Mouse (Mus musculus): ENCODE data around the gene Exph5.

The Exph5 gene

DNA sequence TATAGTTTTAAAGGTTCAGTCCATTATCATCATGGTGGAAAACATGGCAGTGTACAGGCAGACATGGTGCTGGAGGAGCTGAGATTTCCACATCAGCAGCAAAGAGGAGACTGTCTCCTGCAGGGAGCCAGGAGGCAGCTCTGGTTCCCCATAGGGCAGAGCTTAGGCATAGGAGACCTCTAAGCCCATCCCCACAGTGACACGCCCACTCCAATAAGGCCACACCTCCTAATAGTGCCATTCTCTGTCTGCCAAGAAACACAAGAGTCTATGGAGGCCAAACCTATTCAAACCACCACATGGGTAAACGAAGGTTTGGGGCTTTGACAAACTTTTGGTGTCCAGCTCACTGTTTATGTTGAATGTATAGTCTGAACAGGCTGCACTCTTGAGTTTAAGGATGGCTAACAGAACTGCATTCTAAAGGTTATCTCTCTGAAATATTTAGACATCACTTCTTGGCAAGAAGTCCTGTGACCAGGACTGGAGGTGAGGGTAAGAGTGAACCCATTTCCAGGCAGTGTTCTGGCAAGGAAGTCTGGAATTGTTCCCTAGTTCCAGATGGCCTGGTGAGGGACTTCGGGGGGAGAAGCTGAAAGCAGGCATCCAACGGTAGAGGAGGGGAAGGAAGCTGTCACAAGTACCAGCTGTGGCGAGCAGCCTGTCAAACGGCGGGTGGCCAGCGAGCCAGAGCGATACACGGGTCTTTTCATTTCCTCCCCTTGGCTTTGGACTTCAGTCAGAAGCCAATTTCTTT is 19.6 kb downstream of the Exph5 start:
- no peak for DNase-seq (ENCODE audit: extremely low spot score)

DNA sequence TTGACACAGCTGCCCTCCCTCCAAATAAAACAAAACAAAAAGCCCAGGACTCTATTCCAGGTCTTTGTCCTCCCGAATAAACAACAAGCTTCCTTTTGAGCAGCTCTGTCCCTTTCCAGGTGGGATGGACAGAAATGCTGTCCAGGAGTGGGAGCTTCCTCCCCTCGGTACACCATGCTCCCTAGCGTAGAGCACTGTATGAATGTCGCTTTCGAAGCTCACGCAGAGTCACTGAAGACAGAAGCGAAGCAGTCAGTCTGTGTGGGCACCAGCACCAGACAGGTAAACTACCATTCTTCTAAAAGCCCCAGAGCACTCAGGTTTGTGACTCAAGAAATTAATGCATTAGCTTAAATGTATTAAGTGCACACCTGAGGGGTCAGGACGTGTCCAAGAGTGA is 20.2 kb downstream of the Exph5 start:
- no peak for DNase-seq (ENCODE audit: extremely low spot score)

DNA sequence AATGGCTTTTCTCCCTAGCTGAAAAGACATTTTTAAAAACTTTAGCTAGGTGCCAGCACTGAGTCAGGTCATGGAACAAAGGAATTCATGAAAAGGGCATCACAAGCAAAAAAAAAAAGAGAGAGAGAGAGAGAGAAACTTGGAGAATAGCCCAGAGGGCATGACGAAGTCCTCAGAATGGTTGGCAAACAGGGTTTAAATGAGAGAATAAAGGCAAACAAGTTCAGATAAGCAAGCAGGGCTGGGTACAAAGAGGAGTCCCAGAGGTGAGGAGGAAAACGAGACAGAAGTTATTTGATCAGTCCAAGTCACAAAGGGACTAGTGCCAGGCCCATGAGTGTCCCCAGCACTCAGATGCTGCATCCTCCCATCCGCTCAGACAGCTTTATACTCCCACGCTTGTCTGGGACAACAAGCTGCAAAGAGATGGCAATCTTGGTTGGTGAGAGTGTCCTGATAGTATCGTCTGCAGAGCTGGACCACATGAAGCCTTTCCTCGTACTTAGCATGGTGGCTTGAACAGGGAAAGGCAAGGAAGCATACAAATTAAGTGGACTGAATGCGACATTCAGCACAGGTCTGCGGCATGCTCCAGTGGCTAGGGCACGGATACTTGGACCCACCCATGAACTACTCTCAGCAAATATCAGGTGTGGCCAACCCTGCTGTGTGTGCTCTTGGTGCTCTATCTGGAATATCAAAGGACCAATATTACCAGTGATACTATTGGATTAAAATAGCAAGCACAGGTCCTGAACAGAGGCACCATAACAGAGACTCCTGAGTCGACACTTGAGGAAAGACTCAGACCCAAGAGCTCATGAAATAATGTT is 22.2 kb downstream of the Exph5 start:
- no peak for DNase-seq (ENCODE audit: extremely low spot score)

DNA sequence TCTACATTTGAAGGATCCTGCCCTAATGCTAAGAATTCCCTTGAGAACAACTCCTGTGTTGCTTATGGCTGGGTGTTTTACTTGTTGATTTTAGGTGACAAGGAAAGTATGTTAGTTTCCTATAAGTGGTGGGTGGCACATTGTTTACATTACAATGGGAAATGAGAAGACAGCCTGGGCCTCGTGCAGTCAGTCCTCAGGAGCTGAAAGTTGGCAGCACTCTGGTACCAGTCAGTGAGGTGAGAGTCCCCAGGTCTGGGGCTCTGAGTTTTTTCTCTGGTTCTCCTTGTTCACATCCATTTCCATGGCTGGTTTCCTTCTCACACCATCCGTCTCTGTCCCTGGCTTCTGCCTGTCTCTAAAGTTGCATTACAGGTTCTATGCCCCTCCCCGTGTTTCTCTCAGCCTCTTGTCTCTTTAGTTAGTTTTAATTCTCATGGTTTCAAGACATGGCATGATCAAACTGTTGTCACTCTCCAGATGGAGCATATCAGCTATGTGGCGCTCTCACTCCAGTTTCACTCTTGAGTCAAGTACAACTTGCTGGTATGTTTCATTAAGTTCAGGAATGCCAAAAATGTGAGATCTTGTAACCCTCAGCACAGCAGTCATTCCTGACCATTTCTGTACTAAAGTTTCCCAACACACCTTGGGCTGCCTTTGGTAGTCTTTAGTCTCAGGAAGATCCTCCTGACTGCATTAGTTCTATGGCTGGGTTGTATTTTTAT is 24.1 kb downstream of the Exph5 start:
- DNase-seq (ENCODE audit: extremely low spot score): no peak

DNA sequence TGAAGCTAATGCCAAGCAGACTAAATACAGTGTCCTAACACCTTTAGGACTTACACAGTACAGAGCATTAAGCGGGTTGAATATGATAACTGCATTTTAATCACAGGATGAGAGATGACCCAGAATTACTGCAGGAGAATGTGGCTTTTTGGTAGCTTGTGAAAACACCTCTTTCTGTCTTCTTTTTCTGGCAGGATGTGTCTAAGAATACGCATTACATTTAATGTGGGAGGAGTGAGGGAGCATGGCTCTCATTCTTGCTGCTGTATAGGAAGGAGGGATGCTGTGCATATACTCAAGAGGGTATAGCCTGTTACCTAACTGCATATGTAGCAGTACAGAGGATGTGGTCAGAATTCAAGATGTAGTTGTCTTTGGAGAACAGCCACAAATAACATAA is 26.7 kb downstream of the Exph5 start:
- no peak for DNase-seq (ENCODE audit: extremely low spot score)

DNA sequence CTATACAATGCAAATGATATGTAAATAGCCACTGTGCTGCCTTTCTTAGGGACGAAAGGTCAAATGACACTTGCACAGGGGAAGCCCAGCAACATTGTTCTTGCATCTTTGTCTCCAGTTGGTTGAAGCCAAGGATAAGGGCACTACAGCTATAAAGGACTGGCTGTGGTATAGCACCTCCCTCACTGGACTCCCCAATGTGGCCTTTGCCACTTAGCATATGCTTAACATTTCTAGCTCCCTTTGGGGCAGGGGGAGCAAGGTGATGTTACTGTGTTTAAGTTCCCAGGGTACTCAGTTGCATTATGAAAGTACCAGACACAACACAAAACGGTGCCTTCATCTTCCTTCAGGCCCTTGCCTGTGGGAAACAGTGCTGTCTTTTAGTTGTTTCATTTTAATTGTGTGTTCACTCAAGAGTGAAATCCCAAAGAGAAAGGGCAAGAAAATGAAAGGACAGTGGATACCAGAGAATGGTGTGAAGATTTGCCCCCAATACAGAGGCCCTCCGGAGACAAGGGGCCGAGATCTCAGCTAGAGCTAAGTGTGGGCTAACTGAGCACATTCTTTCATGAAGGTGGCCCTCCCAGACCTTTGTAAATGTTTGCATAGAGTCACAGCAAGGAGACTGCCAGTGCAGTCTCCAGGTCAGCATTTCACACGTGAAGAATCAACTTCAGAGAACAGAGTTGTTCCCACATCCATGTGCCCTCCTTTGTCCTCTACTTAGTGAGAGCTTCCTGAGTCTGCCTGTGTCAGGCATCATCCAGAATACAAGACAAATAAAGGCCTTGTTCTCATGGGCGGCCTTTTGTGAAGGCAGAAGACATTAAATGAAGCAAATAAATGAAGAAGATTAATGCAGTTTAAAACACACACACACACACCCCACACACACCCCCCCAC is 28.1 kb downstream of the Exph5 start:
- DNase-seq (ENCODE audit: extremely low spot score): no peak

DNA sequence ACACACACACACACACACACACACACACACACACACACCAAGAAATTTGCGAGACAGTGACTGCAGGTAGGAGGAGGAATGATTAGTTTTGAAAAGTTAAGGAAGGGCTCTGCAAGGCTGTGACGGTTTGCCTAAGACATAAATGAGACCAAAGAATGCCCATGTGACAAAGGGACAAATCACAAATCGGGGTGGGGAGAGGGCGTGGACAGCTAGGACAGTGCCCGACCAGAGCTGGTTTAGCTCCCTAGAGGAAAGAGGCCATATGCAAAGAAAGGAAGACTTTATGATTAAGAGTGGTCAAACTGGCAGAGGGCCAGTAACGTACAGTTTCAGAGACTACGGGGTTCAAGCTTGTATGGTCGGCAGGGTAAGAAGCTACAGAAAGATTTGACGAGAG is 28.8 kb downstream of the Exph5 start:
- DNase-seq (ENCODE audit: extremely low spot score): no peak

DNA sequence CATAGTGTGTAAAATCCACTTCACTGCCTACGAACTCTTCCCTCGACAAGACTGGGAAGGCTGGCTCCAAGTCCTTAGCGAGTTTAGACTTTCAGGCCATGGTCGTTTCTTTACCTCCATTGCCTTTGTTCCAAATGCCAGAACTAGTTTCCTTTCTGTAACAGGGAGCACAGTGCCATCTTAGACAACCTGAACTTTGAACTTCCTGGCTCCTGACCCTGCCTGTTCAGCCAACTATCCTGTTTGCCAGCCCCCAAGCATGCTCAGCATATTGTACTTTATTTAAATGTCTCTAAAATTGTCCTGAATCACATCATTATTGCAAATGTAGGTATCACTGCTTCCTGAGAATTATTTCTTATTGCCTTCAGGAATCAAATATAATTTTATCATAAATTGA is 32.0 kb downstream of the Exph5 start:
- DNase-seq (ENCODE audit: extremely low spot score): no peak

DNA sequence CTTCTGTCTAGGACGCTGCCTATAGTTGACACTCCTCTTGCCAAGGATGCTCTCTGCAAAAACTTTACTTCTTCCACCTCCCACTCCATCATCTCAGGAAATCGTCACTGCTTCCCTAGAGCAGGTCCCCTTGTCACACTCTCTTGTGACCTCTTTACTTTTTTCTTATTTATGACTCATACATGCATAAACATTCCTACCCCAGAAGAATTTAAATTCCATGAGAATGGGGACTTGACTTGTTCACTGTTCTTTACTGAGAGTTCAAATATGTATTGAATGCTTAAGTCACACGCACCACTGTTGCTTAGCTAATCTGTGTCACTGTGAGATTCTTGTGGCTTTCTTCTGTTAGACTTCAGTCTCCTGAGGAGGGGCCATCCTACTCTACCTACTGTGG is 33.7 kb downstream of the Exph5 start:
- DNase-seq (ENCODE audit: extremely low spot score): no peak

DNA sequence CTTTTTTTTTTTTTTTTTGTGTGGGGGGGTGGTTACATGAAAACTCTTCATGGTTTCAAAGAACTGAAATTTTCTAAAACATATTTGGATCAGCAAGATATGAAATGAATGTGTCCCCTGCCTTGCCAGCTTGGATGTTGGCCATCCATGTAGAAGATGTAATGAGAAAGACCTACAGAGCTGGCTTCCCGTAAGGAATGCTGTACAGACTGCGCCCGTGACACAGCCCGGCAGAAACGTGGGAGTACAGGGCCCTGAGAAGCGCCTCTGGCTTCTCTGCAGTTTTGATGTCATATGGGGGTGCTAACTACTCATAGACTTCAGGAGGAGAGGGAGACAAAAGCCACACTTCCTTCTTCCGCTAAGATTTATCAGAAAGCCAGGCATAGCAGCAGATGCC is 38.1 kb downstream of the Exph5 start:
- no peak for DNase-seq (ENCODE audit: extremely low spot score)

DNA sequence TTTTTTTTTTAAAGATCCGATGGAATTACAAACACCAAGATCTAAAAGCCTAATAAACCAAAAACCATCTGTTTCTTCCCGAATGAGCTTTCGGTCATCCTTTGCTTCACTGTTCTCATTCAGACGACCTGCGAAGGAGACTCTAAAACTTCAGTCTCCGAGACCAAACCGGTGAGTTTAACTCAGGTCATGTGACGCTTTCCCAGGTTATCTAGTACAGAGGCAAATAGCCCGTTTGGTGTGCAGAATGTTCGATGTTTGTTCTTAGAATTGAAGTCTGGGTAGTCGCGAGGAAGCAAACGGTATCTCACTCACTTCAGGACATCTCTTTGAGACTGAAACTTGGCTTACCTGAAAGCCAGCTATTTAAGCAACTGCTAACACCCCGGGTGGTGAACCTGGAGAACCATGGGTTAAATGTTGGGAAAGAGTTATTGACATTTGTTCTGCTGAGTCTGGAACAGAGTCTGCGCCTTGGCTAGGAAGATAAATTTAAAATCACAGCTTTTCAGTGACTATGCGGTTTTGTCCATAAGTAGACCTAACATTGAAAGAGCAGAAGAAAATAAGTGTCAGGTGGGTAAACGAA is 39.0 kb downstream of the Exph5 start:
- DNase-seq (ENCODE audit: extremely low spot score): no peak

DNA sequence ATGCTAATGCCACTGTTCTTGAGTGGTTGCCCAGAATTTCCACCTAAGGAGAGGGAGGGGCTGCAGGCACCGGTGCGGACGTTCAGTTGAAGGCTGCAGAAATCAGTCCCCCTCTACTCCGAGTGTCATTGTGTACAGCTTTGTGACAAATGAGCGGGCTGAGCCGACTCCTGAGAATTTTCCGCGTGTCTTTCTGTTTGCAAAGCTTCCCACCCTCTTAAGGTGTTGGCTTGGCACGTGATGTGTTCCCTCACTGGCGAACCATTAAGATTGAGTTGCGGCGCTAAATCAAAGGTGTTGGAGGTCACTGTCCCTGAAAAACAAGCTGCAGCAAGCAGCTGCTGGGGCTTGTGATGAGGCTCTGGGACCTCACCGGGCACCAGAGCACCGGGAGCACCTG is 39.5 kb downstream of the Exph5 start:
- DNase-seq (ENCODE audit: extremely low spot score): peak; percentile 32

DNA sequence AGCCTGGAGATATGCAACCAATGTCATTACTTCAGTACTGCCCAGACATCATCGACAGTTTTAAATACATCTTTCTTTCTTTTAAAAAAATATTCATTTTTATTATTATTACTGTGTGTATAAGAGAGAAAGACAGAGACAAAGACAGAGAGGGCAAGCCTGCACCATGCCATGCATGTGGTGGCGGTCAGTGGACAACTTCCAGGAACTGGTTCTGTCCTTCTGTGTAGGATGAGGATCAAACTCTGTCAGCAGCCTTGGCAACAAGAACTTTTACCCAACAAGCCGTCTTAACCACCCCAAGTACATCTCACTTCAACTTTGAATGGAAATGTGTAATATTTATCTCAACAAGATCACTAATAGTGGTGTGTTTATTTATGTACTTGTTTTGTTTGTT is 40.5 kb downstream of the Exph5 start:
- no peak for DNase-seq (ENCODE audit: extremely low spot score)

DNA sequence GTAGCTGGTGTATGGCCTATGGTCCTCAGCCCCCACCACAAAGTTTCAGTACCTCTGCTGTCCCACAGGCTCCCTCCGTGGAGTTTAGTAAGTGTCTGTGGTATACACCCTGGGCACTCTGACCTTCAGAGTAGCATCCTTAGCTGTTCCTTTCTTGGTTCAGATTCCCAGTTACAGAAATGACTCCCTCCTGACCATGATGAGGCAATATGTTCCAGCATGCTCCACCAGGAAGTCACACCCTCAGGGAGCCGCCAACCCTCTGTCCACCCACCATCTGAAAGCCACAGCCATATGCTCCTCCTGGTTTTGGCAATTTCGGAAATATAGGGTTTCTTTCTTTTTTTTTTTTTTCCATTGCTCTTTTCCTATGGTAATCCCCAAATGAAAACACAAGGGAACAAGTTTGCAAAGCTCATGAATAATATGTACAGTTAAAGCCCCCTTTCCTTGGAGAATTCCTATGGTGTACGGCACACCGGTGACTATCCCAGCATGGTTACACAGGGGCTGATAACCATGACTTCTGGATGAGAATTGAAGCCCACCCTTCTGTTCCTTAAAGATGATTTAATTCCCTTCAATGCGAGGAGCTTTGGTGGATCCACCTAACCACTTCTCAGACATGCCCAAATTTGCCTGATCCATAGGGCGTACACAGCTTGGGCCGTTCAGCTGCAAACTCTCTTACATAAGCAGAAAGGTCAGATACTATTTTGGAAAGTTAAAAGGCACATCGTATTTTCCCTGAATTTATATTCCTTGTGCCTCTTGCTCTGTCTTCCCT is 43.4 kb downstream of the Exph5 start:
- no peak for DNase-seq (ENCODE audit: extremely low spot score)

DNA sequence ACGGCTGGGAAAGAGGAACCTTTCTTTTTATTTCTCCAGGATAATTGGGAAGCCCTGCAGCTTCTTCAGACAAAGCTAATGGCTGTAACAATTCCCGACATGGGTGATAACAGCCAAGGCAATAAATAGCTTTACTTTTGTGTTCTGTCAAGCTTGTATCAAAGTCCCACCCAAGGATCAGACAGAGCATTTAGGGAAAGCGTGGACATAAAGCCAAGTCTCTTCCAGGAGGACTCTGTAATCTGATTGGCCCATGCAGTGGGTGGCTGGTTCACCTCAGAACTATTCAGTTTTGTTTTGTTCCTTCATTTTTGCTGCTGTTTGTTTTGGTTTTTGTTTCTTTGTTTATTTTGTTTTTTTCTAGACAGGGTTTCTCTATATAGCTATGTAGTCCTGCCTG is 44.3 kb downstream of the Exph5 start:
- no peak for DNase-seq (ENCODE audit: extremely low spot score)

DNA sequence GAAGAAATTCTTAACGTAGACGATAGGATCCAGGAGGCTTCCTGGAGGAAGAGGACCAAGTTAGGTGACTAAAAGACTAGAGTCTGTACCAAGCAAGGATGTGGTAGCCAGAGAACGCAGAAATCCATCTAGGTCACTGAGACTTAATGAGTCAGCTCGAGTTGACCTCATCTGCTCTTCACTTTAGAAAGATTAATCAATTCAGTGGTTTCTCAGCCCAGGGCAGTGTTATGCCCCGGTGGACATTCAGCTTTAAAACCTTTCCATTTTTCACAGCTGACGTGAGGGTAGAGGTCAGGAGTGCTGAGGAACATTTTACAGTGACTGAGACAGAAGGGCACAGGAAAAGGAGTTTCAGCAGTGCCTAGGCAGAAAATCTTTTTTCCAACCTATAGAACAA is 44.9 kb downstream of the Exph5 start:
- no peak for DNase-seq (ENCODE audit: extremely low spot score)

DNA sequence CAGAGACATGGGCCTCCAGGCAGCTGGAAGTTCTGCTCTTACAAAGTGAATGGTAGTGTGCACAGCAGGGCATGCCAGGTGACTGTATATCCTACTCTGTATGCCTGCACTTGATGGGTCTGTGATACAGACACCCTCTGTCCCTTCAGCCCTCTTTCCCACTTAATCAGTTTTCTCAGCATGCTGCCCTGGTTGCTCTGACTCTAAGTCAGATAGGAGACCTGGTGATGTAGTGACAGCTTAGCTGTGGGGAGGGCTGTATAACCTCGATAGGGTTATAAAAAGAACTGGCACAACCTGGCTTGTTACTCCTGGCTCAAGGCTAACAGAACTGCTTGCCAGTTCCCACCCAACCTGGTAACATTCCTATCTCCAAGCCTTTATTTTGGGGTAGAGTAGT is 47.7 kb downstream of the Exph5 start:
- DNase-seq (ENCODE audit: extremely low spot score): no peak

DNA sequence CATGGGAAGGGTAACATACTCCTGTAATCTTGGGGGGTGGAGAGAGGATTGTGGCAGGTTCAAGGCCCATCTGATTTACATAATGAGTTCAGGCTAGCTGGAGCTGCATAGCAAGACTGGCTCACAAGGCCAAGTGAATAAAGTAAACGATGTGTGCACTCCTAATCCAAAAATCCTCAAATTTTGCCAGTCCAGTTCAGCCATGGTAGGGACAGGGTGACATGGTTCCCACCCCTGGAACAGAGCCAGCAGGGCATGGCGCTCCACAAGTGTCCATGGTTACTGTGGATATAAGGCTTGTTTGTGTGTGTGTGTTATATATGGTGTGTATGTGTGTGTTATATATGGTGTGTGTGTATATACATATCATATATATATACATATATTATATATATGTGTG is 48.9 kb downstream of the Exph5 start:
- no peak for DNase-seq (ENCODE audit: extremely low spot score)

DNA sequence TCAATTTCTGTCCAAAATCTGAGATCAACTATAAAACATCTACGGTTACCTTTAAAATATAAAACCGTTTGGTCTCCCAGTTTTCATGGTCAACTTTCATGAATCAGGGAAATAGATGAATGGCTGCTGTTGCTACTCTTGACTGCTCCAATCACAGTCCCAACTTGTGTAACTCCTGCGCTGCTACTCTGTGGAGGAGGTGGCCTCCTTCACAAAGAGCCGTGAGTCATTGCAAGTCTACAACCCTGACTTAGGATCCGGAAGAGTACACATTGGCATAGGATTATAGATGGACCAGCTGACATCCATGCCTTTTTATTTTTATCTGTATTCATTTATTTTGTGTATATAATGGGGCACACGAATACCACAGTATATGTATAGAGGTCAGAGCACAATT is 50.4 kb downstream of the Exph5 start:
- no peak for DNase-seq (ENCODE audit: extremely low spot score)

DNA sequence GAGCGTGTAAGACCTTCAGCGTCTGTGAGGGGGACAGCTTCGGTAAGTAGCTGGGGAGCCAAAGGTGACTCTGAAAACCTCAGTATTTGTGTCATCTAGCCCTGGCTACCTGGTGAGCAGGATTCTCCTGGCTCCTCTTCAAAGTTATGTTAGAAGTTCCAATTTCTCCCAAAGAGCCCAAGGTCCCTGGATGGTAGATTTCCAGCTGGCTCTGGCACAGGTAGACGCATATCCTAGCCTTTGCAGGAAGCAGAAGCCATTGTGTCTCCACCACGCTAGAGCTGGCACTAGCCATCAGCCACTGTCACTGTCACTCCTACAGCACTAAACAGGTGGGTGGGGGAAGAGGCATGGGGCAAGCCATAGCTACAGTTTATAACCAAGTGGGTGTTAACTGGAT is 51.7 kb downstream of the Exph5 start:
- no peak for DNase-seq (ENCODE audit: extremely low spot score)
